Mouse (Mus musculus): ENCODE results near the gene Map3k13. TPM values are rescaled to one million over a fixed set of nuclear protein-coding genes. Genes with fewer than 3 reads are reported as not detected.

Map3k13 gene
- polyA plus RNA-seq, 1 experiment, result 2.1 TPM

- Histone ChIP-seq H3K36me3 (ENCODE audit: control insufficient read depth, insufficient read depth, low read length, poor library complexity, severe bottlenecking) (no peaks in the 10 kb centered on the region), H3K4me1 (ENCODE audit: control insufficient read depth, insufficient read depth, low read length) (peaks cover 4% of the 10 kb centered on the region), H3K27ac (ENCODE audit: insufficient read depth, low read length) (no peak overlapping the region), H3K27me3 (ENCODE audit: control insufficient read depth, insufficient read depth, low read length, poor library complexity, severe bottlenecking) (no peaks in the 10 kb centered on the region), H3K4me3 (ENCODE audit: low read depth, low read length) (no peak overlapping the region), H3K9me3 (replicated peaks; ENCODE audit: control insufficient read depth, insufficient read depth, low read length, poor library complexity, severe bottlenecking) (no peaks in the 10 kb centered on the region), H3K9ac (ENCODE audit: low read depth, poor library complexity, severe bottlenecking) (no peak overlapping the region)
- no peak for TF ChIP-seq CTCF (IDR thresholded peaks at IDR 0.05; ENCODE audit: low read depth, low read length)
- no peak for TF ChIP-seq EP300 (IDR thresholded peaks at IDR 0.05; ENCODE audit: insufficient read depth, low read depth, low read length)
- no peak for TF ChIP-seq POLR2A (IDR thresholded peaks at IDR 0.05; ENCODE audit: insufficient read depth, low read length)
Measured at GRCm38 (mm10) chr16:21834866-21835583, 40.9 kb downstream of the Map3k13 start.

GRCm38 (mm10) chr16:21835584-21835931 is 41.4 kb downstream of the Map3k13 start:
- Histone ChIP-seq H3K36me3 (ENCODE audit: control insufficient read depth, insufficient read depth, low read length, poor library complexity, severe bottlenecking) (no peaks in the 10 kb centered on the region), H3K9me3 (replicated peaks; ENCODE audit: control insufficient read depth, insufficient read depth, low read length, poor library complexity, severe bottlenecking) (no peaks in the 10 kb centered on the region), H3K27ac (ENCODE audit: insufficient read depth, low read length) (no peak overlapping the region), H3K4me1 (ENCODE audit: control insufficient read depth, insufficient read depth, low read length) (peaks cover 4% of the 10 kb centered on the region), H3K4me3 (ENCODE audit: low read depth, low read length) (no peak overlapping the region), H3K27me3 (ENCODE audit: control insufficient read depth, insufficient read depth, low read length, poor library complexity, severe bottlenecking) (no peaks in the 10 kb centered on the region), H3K9ac (ENCODE audit: low read depth, poor library complexity, severe bottlenecking) (no peak overlapping the region)
- TF ChIP-seq EP300 (IDR thresholded peaks at IDR 0.05; ENCODE audit: insufficient read depth, low read depth, low read length) (peak; percentile 72), CTCF (IDR thresholded peaks at IDR 0.05; ENCODE audit: low read depth, low read length) (no peak)

- TF ChIP-seq CTCF (IDR thresholded peaks at IDR 0.05; ENCODE audit: low read depth, low read length), result no peak
- Histone ChIP-seq H3K4me1 (ENCODE audit: control insufficient read depth, insufficient read depth, low read length) (peaks cover 2% of the 10 kb centered on the region), H3K4me3 (ENCODE audit: low read depth, low read length) (no peak overlapping the region), H3K27me3 (ENCODE audit: control insufficient read depth, insufficient read depth, low read length, poor library complexity, severe bottlenecking) (no peaks in the 10 kb centered on the region), H3K27ac (ENCODE audit: insufficient read depth, low read length) (no peak overlapping the region), H3K9ac (ENCODE audit: low read depth, poor library complexity, severe bottlenecking) (no peak overlapping the region), H3K9me3 (replicated peaks; ENCODE audit: control insufficient read depth, insufficient read depth, low read length, poor library complexity, severe bottlenecking) (no peaks in the 10 kb centered on the region), H3K36me3 (ENCODE audit: control insufficient read depth, insufficient read depth, low read length, poor library complexity, severe bottlenecking) (no peaks in the 10 kb centered on the region)
Measured at GRCm38 (mm10) chr16:21836311-21837072, 42.3 kb downstream of the Map3k13 start.

GRCm38 (mm10) chr16:21837694-21838093 is 43.5 kb downstream of the Map3k13 start:
- Histone ChIP-seq H3K4me3 (ENCODE audit: low read depth, low read length) (no peak overlapping the region), H3K4me1 (ENCODE audit: control insufficient read depth, insufficient read depth, low read length) (peaks cover 2% of the 10 kb centered on the region), H3K9ac (ENCODE audit: low read depth, poor library complexity, severe bottlenecking) (no peak overlapping the region), H3K36me3 (ENCODE audit: control insufficient read depth, insufficient read depth, low read length, poor library complexity, severe bottlenecking) (no peaks in the 10 kb centered on the region), H3K9me3 (replicated peaks; ENCODE audit: control insufficient read depth, insufficient read depth, low read length, poor library complexity, severe bottlenecking) (no peaks in the 10 kb centered on the region), H3K27ac (ENCODE audit: insufficient read depth, low read length) (no peak overlapping the region), H3K27me3 (ENCODE audit: control insufficient read depth, insufficient read depth, low read length, poor library complexity, severe bottlenecking) (no peaks in the 10 kb centered on the region)
- TF ChIP-seq POLR2A (IDR thresholded peaks at IDR 0.05; ENCODE audit: insufficient read depth, low read length) (no peak), CTCF (IDR thresholded peaks at IDR 0.05; ENCODE audit: low read depth, low read length) (no peak), EP300 (IDR thresholded peaks at IDR 0.05; ENCODE audit: insufficient read depth, low read depth, low read length) (no peak)

GRCm38 (mm10) chr16:21845800-21846671 is 51.9 kb downstream of the Map3k13 start:
- no peak for TF ChIP-seq CTCF (IDR thresholded peaks at IDR 0.05; ENCODE audit: low read depth, low read length)
- TF ChIP-seq EP300 (IDR thresholded peaks at IDR 0.05; ENCODE audit: insufficient read depth, low read depth, low read length), result no peak
- no peak for TF ChIP-seq POLR2A (IDR thresholded peaks at IDR 0.05; ENCODE audit: insufficient read depth, low read length)
- Histone ChIP-seq H3K9me3 (replicated peaks; ENCODE audit: control insufficient read depth, insufficient read depth, low read length, poor library complexity, severe bottlenecking) (no peaks in the 10 kb centered on the region), H3K4me3 (ENCODE audit: low read depth, low read length) (peak overlapping the region; percentile 33), H3K9ac (ENCODE audit: low read depth, poor library complexity, severe bottlenecking) (peak overlapping the region; percentile 51), H3K27me3 (ENCODE audit: control insufficient read depth, insufficient read depth, low read length, poor library complexity, severe bottlenecking) (no peaks in the 10 kb centered on the region), H3K27ac (ENCODE audit: insufficient read depth, low read length) (no peak overlapping the region), H3K36me3 (ENCODE audit: control insufficient read depth, insufficient read depth, low read length, poor library complexity, severe bottlenecking) (no peaks in the 10 kb centered on the region), H3K4me1 (ENCODE audit: control insufficient read depth, insufficient read depth, low read length) (no peaks in the 10 kb centered on the region)

All from ES-Bruce4 (cell line).